Mouse (Mus musculus): Measurements from ENCODE around the gene Naa15.

The Naa15 gene

GRCm38 (mm10) chr3:51415098-51416072, at the start of gene Naa15:
Gene Naa15 (plus strand): TSS chr3:51415148.
- DNase-seq (ENCODE audit: inconsistent age in 2 of 2, low spot score in 1 of 2): peak; percentile 97 to 98

- no peak for DNase-seq (ENCODE audit: inconsistent age in 2 of 2, low spot score in 1 of 2)
Measured at GRCm38 (mm10) chr3:51365517-51365882, 49.4 kb upstream of the Naa15 start.

DNA sequence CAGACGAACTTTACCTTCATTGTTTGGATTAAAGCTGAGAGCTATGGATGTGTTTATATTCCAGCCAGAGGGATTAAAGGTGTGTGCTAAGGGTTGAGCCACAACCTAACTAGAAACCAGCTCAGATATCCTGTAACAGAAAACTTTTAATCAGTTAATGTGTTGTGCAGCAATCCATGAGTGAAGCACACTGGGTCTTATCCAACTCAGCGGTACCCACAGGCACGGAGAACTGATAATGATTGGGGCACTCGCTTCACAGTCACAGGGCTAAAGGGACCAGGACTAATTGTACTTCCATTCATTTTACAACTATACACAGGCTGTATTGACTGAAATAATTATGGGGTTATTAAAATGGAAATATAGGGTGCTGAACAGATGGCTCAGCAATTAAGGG, 48.0 kb upstream of the Naa15 start:
- no peak for DNase-seq (ENCODE audit: inconsistent age in 2 of 2, low spot score in 1 of 2)

- no peak for DNase-seq (ENCODE audit: inconsistent age in 2 of 2, low spot score in 1 of 2)
Measured at GRCm38 (mm10) chr3:51368011-51368410, 46.9 kb upstream of the Naa15 start.

- DNase-seq (ENCODE audit: inconsistent age in 2 of 2, low spot score in 1 of 2): peak in 1 of 2 experiments; percentile 78
Measured at GRCm38 (mm10) chr3:51371826-51372225, 43.1 kb upstream of the Naa15 start.

GRCm38 (mm10) chr3:51372883-51373282, 42.1 kb upstream of the Naa15 start:
- peak; percentile 79 to 93 for DNase-seq (ENCODE audit: inconsistent age in 2 of 2, low spot score in 1 of 2)

GRCm38 (mm10) chr3:51373544-51373943, 41.4 kb upstream of the Naa15 start:
- no peak for DNase-seq (ENCODE audit: inconsistent age in 2 of 2, low spot score in 1 of 2)

- peak; percentile 70 to 87 for DNase-seq (ENCODE audit: inconsistent age in 2 of 2, low spot score in 1 of 2)
Measured at GRCm38 (mm10) chr3:51375307-51376265, 39.4 kb upstream of the Naa15 start.

GRCm38 (mm10) chr3:51377878-51378664, 36.9 kb upstream of the Naa15 start:
- DNase-seq (ENCODE audit: inconsistent age in 2 of 2, low spot score in 1 of 2): peak in 1 of 2 experiments; percentile 87

GRCm38 (mm10) chr3:51378665-51378946, 36.3 kb upstream of the Naa15 start:
- DNase-seq (ENCODE audit: inconsistent age in 2 of 2, low spot score in 1 of 2): no peak

GRCm38 (mm10) chr3:51379786-51380659, 34.9 kb upstream of the Naa15 start:
- peak in 1 of 2 experiments; percentile 71 for DNase-seq (ENCODE audit: inconsistent age in 2 of 2, low spot score in 1 of 2)

DNA sequence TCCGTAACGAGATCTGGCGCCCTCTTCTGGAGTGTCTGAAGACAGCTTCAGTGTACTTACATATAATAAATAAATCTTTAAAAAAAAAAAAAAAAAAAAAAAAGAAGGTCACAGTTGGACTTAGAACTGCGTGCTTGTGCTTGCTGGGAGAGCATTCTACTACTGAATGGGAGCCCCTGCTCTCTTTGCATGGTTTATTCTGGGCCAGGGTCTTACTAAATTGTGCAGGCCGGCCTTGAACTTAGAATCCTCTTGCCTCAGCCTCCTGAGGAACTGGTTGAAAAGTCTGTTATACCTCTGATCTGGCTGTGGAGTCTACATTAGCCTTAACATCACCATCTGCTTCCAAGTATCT, 34.3 kb upstream of the Naa15 start:
- DNase-seq (ENCODE audit: inconsistent age in 2 of 2, low spot score in 1 of 2): peak in 1 of 2 experiments; percentile 59

- DNase-seq (ENCODE audit: inconsistent age in 2 of 2, low spot score in 1 of 2): no peak
Measured at GRCm38 (mm10) chr3:51383409-51383808, 31.5 kb upstream of the Naa15 start.

GRCm38 (mm10) chr3:51386441-51387133, 28.4 kb upstream of the Naa15 start:
- peak; percentile 70 to 85 for DNase-seq (ENCODE audit: inconsistent age in 2 of 2, low spot score in 1 of 2)

DNA sequence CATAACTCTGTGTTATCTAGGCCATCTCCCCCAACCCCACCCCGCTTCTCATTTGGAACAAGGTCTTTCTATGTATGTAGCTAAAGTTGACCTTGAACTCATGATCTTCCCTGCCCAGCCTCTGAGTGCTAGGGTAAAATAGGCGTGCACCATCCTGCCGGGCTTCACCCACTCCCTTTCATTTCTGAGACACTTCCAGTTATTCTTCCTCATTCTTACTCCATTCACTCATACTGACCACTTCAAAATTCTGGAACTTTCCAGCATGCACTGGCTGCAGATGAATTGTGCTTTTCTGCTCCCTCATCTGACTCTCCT, 27.9 kb upstream of the Naa15 start:
- DNase-seq (ENCODE audit: inconsistent age in 2 of 2, low spot score in 1 of 2): no peak

- DNase-seq (ENCODE audit: inconsistent age in 2 of 2, low spot score in 1 of 2): peak in 1 of 2 experiments; percentile 76
Measured at GRCm38 (mm10) chr3:51387868-51388381, 27.0 kb upstream of the Naa15 start.

- DNase-seq (ENCODE audit: inconsistent age in 2 of 2, low spot score in 1 of 2): peak in 1 of 2 experiments; percentile 59
Measured at GRCm38 (mm10) chr3:51388904-51389303, 26.0 kb upstream of the Naa15 start.

DNA sequence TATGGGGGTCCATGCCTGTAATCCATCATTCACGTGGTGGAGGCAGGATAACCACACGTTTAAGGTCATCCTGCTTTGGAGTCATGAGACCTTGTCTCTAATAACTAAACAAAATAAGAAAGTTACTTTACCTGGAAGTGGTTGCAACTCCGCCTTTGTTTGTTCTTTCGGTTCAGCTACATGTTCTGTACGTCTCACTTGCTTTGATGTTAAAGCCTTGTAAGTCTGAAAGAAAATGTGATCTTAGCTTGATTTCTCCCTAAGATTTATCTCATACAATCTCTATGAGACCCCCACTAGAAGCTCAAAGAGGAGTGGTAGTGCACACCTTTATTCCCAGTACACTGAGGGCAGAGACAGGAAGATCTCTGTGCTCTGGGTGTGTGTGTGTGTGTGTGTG, 23.9 kb upstream of the Naa15 start:
- no peak for DNase-seq (ENCODE audit: inconsistent age in 2 of 2, low spot score in 1 of 2)

- peak; percentile 81 to 90 for DNase-seq (ENCODE audit: inconsistent age in 2 of 2, low spot score in 1 of 2)
Measured at GRCm38 (mm10) chr3:51391591-51391990, 23.4 kb upstream of the Naa15 start.

Measured in adrenal gland, adult (tissue).